Mouse (Mus musculus) erythroid progenitor cell, adult 5-6 weeks (primary cell): ENCODE measurements around the gene Ttll11. TPM values are rescaled to one million over a fixed set of nuclear protein-coding genes. Genes with fewer than 3 reads are reported as not detected.

Experiments used
- ATAC-seq: replicated peaks from 2 replicates; pipeline ENCODE4 v1.8.0; 2016; ENCODE audit warnings: moderate number of reproducible peaks, mild to moderate bottlenecking, moderate TSS enrichment, inconsistent platforms; ENCODE audit not compliant: poor library complexity, low FRiP score, severe bottlenecking
- total RNA-seq, 2 experiments: library from RNA; stranded (forward) in 1 of 2; stranded (reverse) in 1 of 2; fragments of 150-400 nt in 1 of 2; fragments of 186-747, 209-891 nt in 1 of 2; gene quantifications; 2 replicates each; pipeline versions ENCODE4 v1.2.3 to v1.2.4; 2015 to 2017; ENCODE audit warnings: low replicate concordance in 2 of 2

Gene Ttll11
- total RNA-seq, 2 experiments from 2014 or later, result not detected

DNA sequence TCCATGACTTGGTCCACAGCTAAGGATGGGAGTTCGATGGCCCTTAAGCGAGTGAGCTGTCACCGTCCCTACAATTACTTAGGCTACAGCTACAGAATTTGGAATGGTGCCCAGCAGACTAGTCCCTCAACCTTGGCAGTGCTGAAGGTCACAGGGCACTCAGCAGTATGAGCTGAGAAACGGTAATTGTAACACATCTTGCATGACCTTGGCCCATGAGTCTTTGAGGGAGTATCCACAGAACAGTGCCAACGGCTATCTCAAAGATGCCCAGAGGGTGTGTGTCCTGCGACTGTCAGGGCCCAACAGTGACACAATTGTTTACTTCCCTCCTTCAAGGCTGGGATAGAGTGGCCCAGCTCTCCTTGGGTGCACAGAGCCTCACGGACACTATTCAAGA is 118.5 kb downstream of the Ttll11 start:
- ATAC-seq, result no peak

DNA sequence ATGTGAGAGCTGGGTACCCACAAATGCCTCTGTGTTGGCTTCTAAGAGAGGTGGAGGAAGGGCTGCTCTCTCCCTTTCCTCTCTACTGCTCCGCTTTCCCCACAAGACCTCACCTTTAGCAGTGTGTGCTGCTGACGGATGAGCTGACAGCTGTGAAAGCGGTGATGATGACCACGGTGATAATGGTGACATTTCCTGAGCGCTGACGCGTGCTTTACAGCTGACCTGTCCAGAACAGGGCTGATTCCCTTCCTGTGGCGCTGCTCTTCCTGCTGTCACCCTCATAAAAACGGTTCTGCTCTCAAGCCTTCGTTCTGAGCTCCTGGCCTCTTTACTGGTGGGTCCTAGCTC is 119.3 kb downstream of the Ttll11 start:
- no peak for ATAC-seq

DNA sequence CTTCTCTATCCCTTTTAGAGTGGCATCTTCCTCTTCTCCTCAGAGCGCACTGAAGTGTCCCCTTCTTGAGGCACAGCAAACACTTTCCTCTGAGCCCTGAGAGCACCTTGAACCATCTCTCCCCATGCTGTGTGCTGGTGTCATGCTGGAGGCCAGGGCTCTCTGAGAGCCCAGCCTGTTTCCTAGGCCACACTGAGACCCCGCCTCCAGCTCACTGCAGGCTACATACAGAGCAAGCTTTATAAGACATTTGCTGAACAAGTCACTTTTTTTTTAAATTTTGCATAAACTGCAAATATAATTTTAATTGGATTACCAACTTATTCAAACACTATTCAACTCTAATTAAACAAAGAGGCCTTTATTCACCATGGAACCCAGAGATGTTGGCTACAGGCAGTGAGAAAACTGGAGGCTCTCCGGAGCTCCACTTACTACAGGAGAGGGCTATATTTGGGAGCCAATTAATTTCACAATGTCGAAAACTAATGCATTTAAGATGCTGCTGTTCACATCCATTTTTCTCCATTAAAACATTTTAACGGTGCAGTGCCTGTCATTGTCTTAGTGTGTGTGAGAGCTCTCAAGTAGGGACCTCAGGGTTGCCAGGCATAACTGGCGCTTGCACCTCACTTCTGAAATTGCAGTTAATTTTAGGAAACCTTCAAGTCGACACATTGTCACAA is 119.9 kb downstream of the Ttll11 start:
- no peak for ATAC-seq

DNA sequence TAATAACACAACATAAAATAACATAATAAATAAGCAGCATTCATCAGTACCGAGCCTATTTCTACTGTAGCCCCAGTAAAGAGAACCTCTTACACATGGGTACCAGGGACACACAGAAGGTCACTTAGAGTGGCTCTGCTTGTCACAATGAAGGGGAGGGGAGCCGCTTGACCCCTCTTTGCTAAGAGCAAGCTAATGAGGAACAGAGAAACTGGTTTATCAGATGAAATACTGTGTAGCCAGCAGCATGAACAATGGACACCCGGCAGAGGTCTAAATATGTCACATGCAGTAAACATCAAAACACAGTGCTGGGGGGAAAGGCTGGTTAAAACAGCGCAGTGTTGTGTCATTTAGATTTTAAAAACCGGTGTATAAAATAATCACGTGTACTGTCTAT is 121.4 kb downstream of the Ttll11 start:
- no peak for ATAC-seq

DNA sequence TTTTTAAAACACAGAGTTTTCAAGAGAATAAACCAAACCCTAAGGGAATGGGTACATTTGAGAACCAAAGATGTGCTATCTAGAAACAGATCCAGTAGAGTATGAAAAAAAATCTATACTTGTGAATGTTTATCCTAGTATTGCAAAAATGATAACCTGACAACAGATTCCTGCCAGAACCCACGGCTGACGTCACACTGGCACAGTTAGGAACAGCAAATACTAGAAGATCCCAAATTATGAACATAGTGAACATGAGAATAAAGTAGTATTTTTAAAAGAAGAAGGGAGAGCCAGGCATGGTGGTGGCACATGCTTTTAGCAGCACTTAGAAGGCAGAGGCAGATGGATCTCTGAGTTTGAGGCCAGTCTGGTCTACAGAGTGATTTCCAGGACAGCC is 122.8 kb downstream of the Ttll11 start:
- ATAC-seq, result no peak

DNA sequence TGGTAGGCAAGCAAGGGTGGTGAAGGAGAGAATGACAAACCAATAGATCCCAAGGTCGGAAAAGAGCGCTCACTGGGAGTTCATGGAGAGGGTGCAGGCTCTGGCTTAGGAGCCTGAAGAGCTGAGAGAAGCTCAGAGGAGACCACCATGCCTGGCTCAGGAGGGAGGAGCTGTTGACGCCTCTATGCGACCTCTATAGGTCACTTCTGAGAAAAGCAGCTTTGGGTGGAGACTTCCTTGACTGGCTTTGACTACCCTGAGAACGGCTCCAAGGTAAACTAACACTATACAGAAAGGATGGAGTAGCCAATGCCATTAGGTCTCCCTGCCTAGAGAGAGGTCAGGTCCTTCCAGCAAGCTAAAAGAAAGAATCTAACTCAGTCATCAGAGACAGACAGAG is 124.8 kb downstream of the Ttll11 start:
- no peak for ATAC-seq

DNA sequence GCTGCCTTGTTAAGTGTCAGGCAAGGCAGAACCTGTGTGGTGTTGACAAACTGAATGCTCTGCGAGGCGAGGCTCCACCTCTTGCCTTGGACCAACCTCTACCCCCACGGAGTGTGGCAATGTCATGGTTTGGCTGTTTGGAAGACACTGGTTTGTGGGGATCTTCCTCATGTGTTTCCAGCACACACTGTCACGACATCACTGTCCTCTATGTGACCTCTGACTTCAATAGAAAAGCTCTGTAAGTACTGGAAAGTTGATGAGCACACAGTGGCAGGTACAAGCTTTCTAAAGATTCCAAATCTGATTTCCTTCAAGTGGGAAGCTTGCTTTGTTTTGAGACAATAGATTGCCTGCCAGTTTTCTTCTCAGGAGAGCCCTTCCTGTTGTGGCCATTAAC is 126.7 kb downstream of the Ttll11 start:
- no peak for ATAC-seq

DNA sequence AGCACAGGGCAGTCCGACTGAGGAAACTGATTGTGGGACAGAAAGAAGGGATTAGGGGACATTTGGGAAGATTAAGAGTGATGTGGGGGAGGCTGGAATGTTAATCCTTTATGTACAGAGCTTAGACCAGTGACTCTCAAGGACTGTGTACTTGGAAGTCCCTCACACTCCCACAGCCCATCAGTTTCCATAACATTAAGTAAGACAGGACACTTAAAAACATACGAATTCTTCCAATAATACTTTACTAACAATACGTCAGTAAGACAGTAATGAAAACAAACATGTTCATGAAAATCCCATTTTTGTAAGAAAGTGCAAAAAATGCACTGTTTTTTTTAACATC is 127.6 kb downstream of the Ttll11 start:
- ATAC-seq, result no peak

DNA sequence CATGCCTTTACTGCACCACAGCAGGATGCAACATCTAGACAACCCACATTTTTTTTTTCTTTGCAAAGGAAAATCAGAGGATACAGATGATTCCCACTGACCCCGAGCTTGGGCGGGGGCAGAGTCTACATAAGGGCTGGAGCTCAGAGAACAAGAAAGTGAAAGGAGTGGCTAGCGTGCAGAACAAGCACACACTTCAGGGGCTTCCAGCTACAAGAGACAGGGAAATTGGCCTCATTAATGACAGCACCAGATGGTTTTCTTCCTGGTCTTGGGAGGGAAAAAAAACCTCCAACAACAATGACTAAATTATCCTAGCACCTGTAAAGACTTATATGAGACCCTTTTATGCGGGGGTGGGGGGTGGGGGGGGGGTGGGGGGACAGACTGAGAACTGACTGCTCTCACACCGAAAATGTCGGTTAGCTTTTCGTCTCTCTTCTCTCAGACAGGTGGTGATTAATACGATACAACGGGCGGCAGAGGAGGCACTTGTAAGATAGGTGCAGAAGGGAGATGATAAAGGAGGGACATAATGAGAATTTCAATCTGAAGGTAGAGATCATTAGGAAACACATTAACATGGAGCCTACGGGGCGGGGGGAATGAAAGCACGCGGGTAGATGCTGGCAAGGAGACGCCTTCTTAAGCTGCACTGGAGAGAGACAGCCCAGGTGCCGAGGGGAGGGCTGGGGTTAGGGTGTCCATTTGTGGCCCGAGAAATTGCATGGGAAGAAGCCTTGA is 128.1 kb downstream of the Ttll11 start:
- ATAC-seq, result no peak

DNA sequence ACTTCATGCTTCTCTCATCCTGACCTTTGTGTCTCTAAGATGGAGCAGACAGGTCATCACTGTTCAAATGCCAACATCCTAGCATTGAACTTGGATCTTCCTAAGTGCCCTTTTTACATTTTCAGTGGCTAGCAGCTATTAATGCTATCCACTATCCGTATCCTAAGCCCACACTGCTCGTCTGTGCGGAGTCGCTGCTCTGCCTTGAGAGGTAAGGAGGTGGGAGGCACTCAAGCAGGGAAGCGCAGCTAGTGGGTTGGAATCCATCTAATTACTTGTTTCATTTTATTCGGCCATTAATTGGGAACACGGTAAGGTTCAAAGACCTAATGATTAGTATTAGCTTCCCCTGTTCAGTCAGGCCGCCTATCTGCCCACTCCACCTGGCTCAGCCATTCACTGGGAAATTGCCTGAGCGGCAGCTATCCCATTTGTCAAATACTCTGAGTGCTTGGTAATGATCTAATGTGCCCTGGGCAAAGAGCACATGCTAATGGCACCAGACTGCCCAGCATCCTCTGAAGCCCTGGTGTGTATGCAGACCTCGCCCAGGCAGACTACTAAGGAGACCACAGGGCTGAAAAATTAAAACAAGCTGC is 130.0 kb downstream of the Ttll11 start:
- no peak for ATAC-seq

DNA sequence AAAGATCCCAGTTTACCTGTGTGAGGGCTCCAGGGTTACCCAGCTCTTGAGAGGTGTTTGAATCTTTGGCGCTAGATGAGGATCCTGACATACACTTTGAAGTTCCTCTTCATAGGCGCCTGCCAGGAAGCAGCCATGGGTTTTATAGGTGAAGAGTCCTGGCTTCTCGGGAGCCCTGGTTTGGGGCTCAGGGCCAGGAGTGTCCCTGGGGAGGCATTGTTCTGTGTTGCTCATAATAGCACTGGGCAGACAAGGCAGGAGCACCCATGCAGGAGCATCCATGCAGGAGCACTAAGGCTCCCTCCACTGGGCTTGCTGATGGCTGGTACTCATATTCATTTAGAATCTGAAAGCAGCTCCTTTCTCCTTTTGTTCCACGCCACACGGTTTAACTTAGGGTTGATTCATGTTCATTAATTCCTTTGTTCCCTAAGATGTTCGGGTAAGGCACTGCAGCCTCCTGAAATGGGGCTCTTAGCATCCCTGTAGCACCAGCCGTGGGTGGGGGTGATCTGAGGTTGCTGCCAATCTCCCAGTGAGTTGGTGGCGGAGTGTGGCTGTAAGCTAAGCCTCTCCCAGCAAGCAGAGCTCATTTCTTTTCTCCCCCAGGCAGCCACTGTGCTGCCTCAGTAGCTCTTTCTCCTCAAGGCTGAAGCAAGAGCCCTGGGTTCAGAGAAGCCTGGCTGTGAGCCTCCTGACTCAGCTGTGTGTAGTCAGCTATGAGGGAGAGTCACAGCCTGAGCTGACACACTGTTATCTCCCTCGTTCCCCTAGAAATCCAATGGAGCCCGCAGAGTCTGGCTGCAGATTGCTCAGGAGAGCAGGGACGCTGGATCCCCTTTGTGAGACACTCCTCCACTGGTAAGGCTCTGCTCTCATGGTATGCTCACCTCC is 133.9 kb downstream of the Ttll11 start:
- ATAC-seq, result no peak

DNA sequence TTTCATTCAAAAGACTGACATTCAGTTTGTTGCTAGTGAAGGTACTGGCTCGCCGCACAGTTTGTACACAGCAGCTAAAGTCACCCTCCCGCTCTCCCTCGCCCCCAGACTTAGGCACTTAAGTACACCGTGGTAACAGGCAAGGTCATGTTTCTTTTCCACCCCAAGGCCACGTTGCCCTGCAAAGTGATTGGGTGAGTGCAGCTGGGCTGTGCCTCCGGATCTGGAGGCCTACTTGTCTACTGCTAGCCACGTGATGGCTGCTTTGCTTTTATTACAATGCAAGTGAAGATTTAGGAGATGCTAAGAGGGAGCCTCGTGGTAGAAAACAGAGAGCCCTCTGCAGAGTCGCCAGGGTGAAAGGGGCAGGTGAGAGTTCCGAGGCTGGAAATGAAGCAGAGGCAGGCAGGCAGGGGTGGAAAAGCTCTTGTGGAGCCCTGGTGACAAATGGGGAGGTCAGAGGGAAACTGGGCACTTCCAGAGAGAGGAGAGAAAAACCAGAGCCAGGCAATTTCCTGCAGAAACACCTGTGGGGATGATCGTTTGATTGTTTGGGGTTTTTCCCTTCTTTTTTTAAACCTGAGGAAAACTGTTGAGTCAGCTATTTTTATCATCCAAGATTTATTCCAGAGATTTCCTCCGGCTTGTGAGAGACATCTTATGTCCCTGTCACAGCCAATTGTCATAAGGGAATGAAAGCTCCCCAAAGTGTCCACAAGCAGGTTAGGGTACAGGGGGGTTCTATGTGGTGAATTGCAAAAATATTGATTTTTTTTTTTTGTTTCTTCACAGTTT is 135.6 kb downstream of the Ttll11 start:
- no peak for ATAC-seq

DNA sequence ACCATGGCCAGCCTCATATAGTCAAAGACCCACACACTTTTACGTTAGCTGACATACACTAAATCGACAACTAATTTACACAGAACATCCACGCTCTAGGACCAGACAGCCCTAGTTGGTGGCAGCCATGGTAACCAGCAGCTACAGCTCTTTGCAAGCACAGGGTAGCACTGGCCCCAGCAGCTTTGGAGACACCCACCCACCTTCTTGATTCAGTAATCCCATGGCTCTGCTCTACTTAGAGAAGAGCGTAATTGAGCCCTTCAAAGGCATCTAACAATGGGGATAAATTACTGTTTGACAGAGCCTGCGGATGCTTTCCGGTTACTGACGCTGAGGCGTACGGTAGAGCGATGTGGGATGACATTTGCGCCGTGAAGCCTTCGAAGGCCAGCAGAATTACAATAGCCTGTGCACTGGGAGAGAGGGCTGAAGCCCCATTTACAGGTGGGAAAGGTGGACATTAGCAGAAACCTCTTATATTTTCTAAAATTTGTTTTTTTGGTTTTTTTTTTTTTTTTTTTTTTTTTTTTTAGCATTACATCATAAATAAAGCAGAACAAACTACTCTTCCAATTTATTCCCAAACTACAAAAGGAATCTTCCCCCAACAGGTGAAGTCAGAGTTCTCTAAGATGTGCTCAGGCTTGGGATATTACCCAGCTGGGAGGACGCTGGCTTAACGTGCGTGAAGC is 136.8 kb downstream of the Ttll11 start:
- ATAC-seq, result no peak

DNA sequence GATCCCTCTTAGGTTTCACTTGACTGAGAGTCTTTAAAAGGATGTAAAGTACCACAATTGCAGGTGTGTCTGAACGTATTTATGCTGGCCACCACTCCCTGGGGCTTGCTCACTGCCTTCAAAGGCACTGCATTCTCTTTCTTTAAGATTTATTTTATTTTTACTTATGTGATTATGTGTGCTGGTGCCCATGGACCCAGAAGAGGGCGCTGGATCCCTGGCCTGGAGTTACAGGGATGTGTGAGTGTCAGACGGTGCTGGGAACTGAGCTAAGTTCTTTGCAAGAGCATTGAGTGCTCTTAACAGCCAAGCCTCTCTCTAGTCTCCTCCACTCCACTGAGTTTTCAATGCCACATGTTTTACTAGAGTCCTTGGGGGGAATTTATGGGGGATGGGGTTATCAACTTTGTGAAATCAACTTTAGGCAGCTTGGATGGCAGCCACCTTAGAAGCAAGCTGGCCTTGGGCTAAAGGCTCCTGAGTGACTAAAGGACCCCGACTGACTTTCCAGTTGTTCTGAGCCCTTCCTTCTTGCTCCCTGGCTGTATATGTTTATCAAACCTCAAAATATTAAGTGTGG is 137.8 kb downstream of the Ttll11 start:
- ATAC-seq, result no peak

DNA sequence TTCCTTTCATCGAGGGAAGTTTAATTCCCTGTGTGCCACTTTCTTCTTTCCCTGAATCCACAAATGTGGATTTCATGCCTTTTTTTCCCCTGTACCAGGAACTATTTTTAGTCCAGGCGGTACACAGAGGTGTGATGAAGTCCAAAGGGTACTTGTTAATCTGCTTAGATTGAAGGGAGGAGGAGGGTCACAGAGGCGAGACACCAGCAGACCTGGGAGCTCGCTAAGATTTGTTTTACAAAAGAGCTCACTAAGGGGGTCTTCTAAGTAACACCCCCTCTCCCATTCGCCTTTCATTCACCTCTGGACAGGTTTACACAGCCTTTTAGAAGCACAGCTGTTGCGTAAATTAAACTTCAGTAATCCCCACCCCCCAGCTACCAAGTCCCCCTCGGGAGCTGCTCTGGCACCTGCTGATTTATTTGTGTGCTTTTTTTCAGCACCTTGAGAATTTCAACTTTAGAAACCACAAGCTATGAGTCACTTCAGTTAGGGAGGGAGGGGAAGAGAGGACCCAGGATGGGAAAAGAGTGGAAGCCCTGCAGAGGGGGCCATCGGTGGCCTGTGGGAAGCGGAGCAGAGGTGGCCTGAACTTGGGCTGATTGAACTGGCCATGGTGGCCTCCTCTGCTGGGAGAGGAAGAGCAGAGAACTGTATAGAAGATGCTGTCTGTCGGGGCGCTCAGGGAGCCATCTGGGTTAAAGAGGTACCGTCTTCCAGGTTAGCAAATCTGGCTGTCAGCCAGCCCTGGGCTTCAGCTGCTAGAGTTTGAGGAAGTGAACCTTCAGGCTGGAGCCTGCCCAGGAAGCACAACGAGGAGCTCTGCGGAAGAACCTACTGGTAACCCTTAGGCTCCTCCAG is 138.5 kb downstream of the Ttll11 start:
- ATAC-seq, result no peak

DNA sequence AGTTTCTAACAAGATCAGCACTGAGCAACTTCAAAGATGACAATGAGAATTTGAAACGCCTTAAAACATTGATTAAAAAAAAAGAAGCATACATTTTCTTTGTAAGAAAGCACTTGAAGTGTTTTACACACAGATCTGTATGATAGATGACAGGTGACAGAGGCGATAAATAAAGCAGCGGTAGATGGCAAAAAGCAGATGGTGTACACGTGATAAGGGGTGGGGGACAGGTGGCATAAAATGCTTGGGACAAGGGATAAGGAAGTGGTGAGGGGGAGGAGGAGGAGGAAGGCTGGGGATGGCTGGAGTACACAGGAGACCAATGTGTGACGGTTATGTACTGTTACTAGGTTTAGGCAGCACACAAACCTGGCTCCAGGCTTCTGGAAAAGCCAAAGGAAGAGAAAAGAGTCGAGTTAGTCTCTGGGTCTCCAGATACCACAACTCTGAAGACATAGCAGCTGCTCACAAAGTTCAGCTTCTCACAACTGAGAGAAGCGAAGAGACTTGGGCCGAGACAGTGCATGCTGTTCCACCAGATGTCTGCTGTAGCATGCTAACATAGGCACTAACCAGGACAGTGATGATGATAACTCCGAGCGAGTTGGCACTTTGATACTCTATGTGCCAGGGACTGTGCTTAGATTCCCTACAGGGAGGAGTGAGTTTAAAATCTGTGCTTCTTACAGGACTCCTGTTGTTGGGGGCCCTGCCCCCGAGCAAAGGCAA is 140.8 kb downstream of the Ttll11 start:
- ATAC-seq, result no peak

DNA sequence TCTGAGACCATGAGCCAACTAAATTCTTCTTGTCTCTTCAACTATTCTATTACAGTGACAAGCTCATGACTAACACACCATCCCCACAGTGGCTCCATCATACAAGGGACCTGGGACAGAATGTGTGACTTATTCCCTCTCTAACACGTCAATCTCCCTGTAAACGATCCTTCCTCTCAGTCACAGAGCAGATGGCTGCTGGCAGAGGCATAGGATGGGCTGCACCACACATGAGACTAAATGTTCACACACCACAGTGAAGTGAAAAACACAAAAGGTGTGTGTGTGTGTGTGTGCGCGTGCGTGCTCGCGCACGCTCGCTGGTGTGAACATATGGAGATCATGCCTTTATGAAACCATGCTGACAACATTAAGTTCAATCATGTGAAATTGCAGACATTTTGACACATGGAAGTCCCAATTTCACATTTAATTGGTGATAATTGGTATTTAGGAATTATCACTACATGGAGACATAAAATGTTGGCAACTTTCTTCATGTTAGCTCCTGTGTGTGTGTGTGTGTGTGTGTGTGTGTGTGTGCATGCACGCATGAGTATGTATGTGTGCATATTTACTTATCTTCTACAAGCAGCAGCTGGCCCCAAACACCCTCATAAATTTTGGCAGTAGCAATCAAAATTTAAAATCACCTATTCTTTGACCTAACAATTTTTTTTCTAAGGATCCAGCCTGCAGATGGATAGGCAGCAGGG is 145.4 kb downstream of the Ttll11 start:
- ATAC-seq, result no peak
